Mouse (Mus musculus) monocyte, adult 5-6 weeks (primary cell): Measurements from ENCODE around the gene Pnpla5. TPM values are rescaled to one million over a fixed set of nuclear protein-coding genes. Genes with fewer than 3 reads are reported as not detected.
"Not testable (repeated sequence)": the region's sequence is repeated elsewhere in the genome, so short reads cannot be mapped to it uniquely, and the experiment has no call there.

Experiments used
- ATAC-seq: fragments of 153-309, 156-312 bp; replicated peaks from 2 replicates; pipeline ENCODE4 v1.8.0; 2017; ENCODE audit warnings: mild to moderate bottlenecking; ENCODE audit not compliant: low TSS enrichment, insufficient number of reproducible peaks, severe bottlenecking, poor library complexity, low FRiP score
- total RNA-seq: library from RNA; stranded (forward); fragments of 200-1000, 200-491, 200-594 nt; gene quantifications from 3 replicates; pipeline ENCODE4 v1.2.3, GENCODE M21; 2017

The Pnpla5 gene
- total RNA-seq = not detected in 3 replicates

DNA sequence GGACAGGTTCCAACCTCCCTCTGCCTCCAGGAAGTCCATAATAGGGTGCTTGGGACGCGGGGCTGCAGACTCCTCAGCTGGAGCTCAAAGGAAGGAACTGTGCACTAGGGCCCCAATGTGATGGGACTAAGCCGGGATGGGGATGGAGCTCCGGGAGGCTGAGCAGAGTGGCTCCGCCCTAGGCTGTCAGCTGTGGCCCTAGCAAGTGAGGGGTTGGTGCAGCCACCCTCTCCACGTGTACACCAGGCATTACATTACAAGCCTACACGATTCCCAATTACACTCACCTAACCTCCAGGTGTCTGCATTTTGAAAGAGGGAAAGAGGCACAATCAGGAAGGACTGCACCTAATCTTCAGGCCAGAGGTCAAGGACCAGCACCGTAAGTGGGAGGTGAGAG lies at the start of gene Pnpla5:
Gene Pnpla5, minus strand, starts transcription at position 101 of the 400 bp plus-strand sequence.
- no peak for ATAC-seq

DNA sequence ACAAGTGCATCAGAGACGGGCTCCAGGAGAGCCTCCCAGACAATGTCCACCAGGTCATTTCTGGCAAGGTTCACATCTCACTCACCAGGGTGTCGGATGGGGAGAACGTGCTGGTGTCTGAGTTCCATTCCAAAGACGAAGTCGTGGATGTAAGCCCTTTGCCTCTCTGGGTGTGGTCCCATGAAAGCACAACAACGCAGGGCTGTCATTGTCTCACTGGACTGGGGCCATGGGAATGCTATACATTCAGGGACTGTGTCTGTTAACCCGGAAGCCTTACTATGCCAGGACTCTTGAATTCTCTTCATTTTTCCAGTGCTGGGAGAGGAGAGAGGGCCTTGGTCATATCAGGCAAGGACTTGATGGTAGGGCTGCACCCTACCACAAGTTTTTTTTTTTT lies 48.2 kb upstream of the Pnpla5 start:
- ATAC-seq = no peak

DNA sequence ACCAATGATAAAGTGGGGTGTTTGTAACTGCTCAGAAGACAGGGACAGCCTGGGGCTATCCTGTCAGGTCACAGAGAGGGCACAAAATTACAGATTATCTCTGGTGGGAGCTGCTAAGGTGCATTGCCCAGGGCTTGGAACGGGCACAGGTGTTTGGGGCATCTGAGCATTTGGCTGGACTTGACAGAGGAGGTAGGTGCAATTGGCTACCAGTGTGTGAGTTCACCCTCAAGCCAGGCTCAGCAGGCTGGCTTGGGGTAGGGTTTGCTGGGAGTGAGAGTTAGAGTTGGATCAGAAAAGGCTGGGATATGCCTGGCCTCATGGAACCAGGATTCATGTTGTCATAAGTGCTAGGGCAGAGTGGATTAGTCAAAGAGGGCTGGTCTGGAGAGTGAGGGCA lies 46.5 kb upstream of the Pnpla5 start:
- ATAC-seq = no peak

DNA sequence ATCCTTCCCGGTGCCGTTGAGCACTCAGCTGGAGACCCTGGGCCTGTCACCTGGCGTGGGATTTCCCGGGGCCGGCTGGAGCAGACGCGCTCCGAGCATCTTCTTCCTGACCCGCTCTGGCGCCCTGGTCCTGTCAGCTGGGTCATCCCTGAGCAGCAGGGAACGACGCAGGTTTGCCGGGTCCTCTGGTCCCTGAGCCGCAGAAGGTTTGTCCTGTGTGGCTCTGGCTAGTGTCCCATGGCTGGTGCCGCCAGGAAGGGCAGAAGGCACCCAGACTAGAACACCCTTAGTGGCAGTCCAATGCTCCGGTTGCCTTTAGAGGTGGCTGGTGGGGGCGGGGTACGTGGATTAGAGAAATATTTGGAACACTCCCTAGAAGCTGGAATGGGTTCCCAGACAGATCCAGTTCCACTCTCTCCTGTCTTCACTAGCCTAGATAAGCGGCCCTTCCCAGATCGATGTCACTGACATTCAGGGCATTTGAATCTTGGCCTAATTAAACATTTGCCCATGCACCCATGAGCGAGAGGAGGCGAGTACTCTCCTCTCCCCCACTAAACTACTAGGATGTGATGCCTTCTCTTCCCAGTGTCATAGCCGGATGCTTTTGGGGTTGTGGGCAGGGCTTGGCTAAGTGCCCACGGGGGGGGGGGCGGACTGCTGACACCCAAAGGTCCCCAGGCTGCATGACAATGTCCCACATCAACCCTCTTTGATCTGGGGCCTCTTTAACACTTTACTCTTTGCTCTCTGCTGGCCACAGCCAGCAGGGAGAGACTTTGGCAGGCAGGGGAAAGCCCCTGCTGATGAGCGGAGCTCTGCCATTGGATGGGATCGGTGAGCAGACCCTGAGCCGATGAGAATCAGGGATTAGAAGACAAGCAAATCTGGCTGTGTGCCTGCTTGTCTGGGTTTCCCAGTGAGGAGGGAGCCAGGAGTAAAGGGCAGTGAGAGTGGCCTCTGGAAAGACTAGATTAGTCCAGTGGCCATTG lies 45.5 kb upstream of the Pnpla5 start:
- ATAC-seq = 0 out of 2 replicates have a peak, but pooled peaks have one; percentile 8

DNA sequence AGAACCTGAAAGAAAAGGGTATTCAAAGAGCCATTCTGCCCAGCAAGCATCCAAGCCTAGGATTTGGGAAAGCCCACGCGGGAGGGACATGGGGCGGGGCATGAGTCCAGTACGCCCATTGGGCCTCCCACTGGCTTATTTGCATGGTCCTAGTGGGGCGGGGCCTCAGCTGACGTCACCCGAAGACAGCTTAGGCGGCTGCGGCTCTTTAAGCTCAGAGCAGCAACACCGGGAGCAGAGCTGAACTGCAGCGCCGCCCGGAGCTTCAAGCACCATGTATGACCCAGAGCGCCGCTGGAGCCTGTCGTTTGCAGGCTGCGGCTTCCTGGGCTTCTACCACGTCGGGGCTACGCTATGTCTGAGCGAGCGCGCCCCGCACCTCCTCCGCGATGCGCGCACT lies 44.6 kb upstream of the Pnpla5 start, which contains the start of gene Pnpla3:
Gene Pnpla3, plus strand, starts transcription at position 238 of the 400 bp plus-strand sequence.
- ATAC-seq = peak; percentile 69

DNA sequence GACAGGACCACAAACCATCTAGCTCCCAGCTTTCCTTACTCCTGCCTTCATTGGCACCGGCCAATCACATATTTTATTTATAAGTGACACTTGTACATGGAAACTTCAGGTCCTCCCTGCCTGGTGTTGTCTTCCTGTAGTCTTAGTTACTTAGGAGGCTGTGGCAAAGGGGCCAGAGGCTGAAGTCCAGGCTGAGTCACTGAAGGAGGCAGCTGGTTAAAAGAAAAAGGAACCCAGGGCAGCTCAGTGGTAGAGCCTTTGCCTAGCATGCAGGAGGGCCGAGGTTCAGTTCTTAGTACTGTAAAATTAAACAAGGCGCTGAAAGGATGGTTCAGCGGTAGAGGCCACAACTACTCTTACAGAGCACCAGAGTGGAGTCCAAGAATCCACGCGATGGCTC lies 43.8 kb upstream of the Pnpla5 start:
- no peak for ATAC-seq

DNA sequence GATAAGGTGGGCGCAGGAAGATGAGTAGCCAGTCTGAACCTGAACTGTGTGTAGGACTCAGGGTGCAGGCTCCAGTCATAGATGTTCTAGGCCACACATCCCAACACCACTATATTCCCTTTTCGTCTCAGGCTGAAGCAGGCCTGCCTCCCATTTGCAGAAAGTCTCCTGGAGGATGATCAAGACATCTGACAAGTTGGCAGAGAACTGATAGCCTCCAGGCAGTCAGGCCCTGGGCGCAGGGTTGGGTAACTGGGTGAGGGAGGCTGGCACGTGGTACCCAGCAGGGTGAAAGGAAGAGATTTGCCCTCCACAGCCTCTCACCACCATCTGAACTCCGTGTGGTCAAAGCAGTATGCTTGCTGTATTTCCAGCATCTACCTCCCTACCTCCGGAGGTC lies 38.9 kb upstream of the Pnpla5 start:
- ATAC-seq = no peak

DNA sequence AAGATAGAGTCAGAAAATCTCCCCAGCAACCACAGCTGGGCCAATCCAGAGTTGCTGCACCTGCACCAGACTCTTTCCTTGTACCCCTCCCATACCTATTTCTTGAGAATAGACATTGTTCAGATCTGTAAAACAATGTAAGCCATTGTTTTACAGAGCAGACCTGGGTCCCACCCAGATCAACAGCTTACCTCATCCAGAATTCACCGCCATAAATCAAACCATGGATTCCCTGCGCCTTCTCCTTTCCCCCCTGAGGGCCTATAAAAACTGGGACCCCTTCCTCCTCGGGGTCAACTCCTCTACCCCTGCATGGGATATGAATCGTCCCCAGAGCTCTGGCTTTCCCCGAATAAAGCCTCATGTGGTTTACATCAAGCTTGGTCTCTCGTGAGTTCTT lies 34.6 kb upstream of the Pnpla5 start:
- not testable (repeated sequence) for ATAC-seq

DNA sequence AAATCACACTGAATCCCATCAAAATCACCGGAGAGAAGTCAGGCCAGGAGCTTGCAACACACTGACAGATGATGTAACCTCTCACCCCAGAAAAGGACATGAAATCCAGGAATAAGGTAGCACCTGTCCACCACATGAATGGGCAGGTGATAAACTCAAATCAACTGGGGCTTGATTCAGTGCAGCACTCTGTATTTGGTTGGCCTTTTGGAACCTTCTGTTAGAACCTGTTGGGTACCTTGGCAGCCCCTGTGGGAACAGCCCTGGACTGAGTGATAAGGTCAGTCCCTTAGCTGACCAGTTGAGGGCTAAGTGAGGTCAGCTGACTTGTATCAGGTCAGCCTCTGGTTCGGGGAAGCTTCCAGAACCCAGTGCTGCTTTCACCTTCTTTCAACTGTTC lies 33.2 kb upstream of the Pnpla5 start:
- no peak for ATAC-seq

DNA sequence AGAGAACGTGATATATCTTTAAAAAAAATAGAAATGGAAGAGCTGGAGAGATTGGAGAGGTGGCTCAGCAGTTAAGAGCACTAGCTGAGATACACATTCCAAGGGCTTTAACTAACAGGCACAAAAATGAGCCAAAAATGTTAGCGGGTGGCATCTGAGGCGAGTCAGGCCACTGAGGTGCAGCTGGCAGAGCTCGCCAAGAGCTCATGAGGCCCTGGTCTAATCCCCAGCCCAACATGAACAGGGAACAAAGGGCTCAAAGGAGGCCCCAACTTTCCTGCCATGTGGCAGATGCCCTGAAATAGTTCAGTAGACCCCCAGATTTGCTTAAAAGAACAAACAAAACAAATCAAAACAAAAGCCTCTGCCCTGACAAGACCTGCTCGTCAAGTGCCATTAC lies 18.0 kb upstream of the Pnpla5 start:
- no peak for ATAC-seq

DNA sequence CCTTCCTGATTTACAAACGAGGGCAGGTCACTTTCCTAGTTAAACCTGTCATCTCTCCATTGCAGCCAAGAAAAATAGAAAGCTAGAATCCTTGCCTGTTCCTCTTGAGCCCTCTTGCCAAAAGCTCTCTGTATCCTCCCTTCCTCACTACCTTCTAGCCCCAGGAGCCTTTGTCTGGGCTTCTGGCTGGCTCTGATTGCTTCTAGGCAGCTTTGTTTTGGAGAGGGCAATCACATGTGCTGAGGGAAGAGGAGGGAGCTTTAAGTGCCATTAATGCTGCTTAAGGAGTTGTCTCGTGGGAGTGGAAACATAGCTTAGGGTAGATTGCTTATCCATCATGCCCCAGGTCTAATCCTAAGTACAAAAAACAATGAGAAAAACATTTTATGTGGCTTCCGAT lies 17.1 kb upstream of the Pnpla5 start:
- ATAC-seq = no peak

DNA sequence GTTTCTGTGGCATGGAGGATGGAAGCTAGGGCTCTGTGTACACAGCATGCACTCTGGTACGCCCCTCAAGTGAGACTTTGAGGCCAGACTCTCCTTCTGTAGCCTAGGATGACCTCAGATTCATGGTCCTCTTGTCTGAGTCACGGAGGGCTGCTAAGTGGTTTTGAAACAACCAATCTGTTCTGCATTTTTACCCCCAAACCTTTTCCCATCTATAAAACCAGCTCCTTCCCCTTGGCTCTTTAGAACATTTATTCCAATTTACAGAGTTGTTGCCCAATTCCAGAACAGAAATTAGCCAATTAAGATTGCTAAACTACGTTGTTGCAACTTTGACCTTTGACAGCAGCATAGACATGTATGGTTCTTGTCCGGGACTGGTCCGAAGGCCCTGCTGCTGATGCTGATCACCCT lies 16.6 kb upstream of the Pnpla5 start:
- peak; percentile 71 for ATAC-seq

DNA sequence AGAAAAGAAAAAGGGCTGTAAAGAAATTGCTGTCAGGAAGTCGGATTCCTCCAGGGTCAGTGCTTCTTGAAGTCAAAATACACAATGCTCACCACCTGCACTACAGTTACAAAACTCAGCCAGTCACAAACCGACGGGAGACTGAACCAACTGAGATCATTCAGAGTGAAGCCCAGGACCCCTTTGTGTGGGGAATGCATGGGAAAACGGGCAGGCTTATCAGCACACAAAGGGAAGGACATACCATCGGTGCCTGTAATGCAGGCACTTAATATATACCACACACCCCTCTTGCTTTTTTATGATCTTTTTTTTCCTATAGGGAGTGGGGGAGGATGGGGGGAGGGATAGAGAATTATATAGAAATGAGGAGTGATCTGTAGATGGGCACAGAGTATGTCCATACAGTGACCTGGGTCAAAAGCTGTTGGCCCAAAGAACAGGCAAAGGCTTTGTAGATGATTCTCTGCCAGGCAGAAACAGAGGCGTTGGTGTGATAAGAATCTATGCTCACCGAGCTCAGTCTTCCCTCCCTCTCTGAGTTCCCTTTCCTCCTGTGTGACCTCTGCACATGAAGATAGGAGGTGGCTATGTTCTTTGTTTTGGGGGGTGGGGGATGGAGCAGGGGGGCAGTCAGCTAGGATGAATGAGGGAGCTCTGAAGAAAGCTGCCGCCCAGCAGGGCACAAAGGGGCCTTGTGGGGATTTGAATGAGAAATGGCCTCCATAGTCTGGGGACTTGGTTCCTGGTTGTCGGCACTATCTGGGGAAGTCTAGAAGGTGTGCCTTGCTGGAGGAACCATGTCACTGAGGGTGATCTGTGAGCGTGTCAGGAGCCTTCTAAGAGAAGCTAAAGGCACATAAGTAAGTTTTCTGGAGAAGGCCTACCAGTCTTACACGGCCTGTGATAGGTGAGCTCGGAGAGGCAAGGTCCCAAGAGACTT lies 13.8 kb upstream of the Pnpla5 start:
- no peak for ATAC-seq

DNA sequence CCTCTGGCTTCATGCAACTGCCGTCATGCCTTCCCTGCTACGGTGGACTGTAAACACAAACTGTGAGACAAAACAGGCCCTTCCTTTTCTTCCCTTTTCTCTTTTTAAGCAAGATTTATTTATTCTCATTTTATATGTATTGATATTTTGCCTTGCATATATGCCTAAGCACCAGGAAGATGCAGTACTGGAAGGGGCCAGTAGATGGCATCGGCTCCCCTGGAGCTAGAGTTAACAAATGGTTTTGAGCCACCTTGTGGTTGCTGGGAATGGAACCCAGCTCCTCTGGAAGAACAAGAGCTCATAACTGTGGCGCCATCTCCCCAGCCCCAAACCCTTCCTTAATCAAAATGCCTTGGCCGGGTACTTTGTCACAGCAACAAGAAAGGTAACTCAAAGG lies 12.5 kb upstream of the Pnpla5 start:
- no peak for ATAC-seq

DNA sequence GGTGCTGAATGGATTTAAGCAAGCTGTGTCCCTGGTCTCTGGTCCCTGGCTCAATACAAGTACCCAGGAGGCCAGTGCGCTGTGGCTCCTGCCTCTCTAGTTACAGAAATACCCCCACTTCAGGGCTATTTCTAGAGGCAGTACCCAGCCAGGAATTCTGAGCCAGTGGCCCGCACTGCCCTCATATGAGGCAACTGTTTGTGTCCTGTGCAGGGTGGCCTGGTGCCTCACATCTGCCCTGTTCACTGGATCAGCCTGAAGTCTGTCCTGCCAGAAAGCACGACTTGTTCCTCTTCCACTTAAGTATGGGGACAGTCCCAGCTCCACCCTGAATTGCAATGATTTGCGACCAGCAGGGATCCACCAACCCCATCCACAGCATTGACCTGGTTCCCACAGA lies 10.5 kb upstream of the Pnpla5 start:
- peak; percentile 84 for ATAC-seq

DNA sequence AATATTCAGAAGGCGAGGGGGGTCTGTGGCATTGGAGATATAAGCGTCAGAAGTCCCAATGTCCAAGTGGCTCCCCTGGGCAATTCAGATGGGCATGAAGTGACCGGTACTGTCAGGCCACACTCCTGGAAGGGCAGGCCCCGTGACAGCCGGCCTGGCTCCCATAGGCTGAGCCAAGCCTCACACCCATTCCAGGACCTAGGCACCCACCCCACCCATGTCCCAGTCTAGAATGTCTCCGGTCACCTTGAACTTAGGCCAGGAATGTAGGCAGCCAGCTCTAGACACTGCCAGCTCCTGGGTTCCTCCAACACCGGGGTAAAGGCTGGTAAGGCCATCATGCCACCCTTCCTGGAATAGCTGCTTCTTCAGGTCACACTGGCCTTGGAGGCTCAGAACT lies 9.0 kb upstream of the Pnpla5 start:
- ATAC-seq = no peak

DNA sequence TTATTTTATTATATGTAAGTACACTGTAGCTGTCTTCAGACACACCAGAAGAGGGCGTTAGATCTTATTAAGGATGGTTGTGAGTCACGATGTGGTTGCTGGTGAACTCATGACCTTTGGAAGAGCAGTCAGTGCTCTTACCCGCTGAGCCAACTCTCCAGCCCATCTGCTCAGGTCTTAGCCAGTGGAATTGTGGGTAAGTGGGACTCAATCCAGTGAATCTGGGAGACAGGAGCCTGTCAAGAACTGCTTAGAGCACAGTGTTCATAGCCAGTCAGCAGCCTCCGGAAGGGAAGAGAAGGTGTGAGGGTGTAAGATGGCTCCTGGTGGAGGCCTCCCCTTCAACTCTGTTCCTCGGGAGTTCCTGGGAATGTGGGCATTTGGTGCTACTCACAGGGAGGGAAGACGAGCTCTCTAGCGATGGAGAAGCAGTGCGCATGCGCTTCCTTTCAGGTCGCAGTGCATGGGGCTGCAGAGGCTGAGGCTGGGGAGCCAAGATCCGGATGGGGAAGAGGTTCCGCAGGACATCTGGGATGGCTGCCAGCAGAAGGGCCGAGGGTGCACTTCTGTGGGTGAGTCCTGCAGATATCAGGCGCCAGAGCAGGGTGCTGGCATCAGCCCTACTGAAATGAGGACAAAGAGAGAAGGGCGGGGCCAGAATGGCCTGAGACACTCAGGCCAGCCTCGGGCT lies 8.3 kb upstream of the Pnpla5 start:
- ATAC-seq = no peak

DNA sequence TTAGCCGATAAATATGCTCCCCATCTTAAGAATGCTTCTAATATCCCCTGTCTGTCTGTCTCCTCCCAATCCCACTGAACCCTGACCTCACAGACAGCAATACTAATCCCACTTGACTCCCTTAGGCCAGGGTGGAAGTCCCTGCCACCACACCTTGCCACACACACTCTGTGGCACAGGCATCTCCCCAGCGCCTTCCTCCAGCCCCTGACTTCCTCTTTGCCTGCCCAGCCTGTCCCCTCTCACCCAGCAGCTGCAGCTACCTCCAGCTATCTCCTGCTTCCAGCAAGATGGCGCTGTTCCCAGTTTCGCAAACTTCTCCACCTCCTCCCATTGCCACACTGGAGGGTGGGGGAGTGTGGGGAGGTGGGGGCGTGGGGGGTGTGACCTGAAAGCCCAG lies 3.9 kb upstream of the Pnpla5 start:
- ATAC-seq = peak; percentile 88

DNA sequence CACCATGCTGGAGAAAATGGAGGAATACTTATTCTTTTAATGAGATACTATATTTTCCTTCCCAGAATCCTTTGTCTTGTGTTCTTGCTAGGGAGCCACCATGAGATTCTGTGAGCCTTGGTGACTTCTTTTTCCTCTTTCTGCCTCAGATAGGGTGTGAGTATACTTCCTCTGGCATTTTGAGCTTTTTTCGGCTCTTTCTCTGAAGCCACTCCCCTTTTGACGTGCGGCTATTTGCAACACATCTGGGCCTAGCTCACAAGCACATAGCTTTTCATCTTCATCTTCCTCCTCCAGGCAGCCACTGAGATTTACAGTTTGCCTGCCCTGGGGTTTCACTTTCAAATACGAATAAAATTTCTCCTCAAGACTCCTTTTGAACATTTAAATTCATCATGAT lies 3.5 kb upstream of the Pnpla5 start:
- peak; percentile 63; the same call in 1 of the 2 replicates for ATAC-seq
